Mouse (Mus musculus): ENCODE results near the gene Ucp1.
A peak's percentile ranks its signal among the peaks of the same experiment; 100 is the strongest.

The Ucp1 gene

DNA sequence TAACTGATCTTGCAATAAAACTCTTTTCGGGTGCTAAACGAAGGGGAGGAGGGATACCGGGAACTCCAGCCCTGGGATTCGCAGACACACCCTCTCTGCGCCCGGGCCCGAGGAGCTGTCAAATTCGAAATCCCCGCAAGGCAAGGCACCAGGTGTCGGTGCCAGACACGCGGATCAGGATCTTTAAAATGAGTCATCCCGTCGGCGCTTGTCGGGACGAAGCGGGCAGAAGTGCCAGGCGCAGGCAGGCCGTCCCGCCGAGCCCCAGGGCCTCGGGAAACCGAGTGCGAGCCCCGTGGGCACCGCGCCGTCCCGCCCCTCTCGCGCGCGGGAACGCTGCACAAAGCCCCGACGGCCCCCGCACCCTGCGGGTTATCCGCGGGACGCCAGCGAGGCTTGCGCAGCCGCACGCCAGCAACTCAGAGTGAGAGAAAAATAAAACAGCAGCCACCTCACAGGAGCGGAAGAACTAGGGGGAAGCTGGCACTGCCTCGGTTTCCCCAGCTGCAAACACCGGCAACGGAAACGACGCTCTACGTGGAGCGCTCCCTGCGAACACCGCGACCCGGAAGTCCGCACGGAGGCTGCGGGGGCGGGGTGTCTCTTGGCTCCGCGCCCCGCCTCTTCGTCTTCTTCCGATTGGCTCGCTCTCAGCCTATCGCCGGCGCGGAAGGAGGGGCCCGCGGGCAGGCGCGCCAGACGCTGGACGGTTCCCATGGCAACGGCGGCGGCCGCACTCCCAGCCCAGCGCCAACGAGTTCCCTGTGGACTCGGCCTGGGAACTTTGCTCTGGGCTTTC is 41.9 kb downstream of the Ucp1 start, which contains the start of gene Elmod2:
Elmod2 (minus strand) TSS at position 588 of the 799 bp plus-strand sequence.
- peak; percentile 94 for DNase-seq (ENCODE audit: low read depth, low spot score)

DNA sequence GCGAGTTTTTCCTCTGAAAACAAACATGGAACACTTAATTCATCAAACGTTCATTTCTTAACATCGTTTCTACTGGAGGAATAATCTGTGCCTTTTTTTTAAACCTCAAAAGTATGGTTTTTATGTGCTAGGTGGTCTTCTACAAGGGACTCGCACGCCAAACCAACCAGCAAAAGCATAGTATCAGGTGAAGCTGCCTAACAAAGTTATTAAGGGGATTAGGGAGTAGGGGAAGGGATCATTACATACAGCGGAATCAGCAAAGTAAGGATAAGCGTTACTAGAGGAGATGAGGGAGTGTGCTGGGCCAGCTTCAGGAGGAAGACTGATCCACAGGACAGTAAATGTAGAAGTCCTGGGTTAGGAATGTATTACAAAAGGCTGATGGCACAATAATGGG is 42.7 kb downstream of the Ucp1 start:
- no peak for DNase-seq (ENCODE audit: low read depth, low spot score)

DNA sequence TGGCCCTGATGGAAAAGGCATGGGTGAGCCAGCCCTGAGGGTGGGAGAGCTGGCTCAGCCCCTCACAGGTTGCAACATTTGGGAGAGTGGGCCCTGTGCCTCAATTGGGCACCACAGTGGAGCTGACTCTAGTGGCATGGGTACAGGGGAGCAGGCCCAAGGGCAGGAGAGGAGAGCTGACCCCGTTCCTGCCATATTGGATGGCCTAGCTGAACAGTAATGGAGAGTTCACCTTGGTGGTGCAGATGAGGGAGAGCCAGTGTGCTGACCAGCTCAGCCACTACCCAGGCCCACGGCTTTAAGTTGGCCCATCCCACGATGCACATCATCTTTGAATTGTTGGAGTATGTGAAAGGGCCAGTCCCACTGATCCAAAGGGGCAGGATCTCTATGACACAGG is 51.9 kb downstream of the Ucp1 start:
- DNase-seq (ENCODE audit: low read depth, low spot score) = no peak

DNA sequence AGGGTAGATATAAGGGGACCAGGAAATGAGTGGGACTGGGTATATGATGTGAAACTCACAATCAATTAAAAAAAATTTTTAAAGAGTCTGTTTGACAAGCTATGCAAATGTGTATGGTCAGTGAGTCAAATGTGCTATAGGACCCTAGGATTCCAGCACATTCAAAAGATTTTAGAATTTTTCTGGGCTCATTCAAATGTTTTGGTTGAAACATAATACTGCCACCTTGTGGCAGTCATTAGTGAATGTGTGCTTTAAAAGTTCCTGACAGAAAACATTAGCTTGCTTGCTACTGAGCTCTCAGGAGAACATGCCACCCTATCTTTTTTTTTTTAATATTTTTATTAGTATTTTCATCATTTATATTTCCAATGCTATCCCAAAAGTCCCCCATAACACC is 52.5 kb downstream of the Ucp1 start:
- no peak for DNase-seq (ENCODE audit: low read depth, low spot score)

Measured in WW6 (cell line).